Mouse (Mus musculus): ENCODE results near the gene Sh3bp2. TPM values are rescaled to one million over a fixed set of nuclear protein-coding genes. Genes with fewer than 3 reads are reported as not detected.
A peak's percentile ranks its signal among the peaks of the same experiment; 100 is the strongest.
"Not testable (repeated sequence)": the region's sequence is repeated elsewhere in the genome, so short reads cannot be mapped to it uniquely, and the experiment has no call there.

Sh3bp2 gene
- total and polyA plus RNA-seq, 3 experiments, result 2.7 to 4.4 (median 3.1) TPM

GRCm38 (mm10) chr5:34582314-34582675, 56.7 kb downstream of the Sh3bp2 start:
- intact Hi-C loops (cut with DNase I), result no loop called here
- TF ChIP-seq EP300 (IDR thresholded peaks at IDR 0.05; ENCODE audit: insufficient read depth, low read depth, low read length) (no peak), POLR2A (IDR thresholded peaks at IDR 0.05; ENCODE audit: insufficient read depth, low read depth, low read length) (no peak), CTCF (IDR thresholded peaks at IDR 0.05) (no peak)
- H3K79me2 ChIP-seq (replicated peaks; ENCODE audit: control insufficient read depth, insufficient read depth, low read length), result peaks cover 22% of the 10 kb centered on the region
- no peak for DNase-seq
- peak overlapping the region; percentile 53 for H3K27ac ChIP-seq
- peaks cover 19% of the 10 kb centered on the region for H3K4me1 ChIP-seq (ENCODE audit: control insufficient read depth, insufficient read depth, low read length)
- 35% methylated on average over 5 of the region's 5 CpGs for WGBS
- H3K27me3 ChIP-seq (ENCODE audit: control insufficient read depth, insufficient read depth, low read length), result no peaks in the 10 kb centered on the region
- H3K4me3 ChIP-seq, result no peak overlapping the region
- H3K9ac ChIP-seq (ENCODE audit: low read depth, low read length), result peak overlapping the region; percentile 56
- peaks cover 18% of the 10 kb centered on the region for H3K36me3 ChIP-seq (ENCODE audit: control insufficient read depth, insufficient read depth, low read length)

DNA sequence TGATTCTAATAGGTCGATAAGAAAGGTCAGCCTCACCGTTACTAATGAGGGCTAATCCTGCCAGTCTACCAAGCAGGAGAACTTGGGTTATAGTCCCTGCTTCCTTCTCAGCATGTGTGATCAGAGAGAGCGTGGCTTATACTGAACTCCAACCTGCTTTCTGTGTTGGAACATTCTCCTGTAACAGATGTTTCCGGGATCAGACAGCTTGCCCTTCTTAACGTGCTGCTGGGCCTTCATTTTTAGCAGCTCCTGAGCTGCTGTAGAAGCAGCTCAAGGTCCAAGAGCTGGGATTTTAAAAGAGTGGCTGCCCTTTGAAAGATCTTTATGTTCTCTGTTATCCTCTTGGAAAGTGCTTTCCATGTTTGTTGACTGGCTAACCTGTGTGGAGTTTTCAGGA, 59.6 kb downstream of the Sh3bp2 start:
- Histone ChIP-seq H3K4me3 (no peak overlapping the region), H3K36me3 (ENCODE audit: control insufficient read depth, insufficient read depth, low read length) (peaks cover 17% of the 10 kb centered on the region), H3K79me2 (replicated peaks; ENCODE audit: control insufficient read depth, insufficient read depth, low read length) (peaks cover 19% of the 10 kb centered on the region), H3K9ac (ENCODE audit: low read depth, low read length) (no peak overlapping the region), H3K27me3 (ENCODE audit: control insufficient read depth, insufficient read depth, low read length) (no peaks in the 10 kb centered on the region), H3K27ac (no peak overlapping the region), H3K4me1 (ENCODE audit: control insufficient read depth, insufficient read depth, low read length) (peaks cover 20% of the 10 kb centered on the region)
- DNase-seq, result no peak
- WGBS, result 64% methylated on average over 5 of the region's 5 CpGs
- intact Hi-C loops (cut with DNase I), result no loop called here
- TF ChIP-seq CTCF (IDR thresholded peaks at IDR 0.05), result no peak
- TF ChIP-seq EP300 (IDR thresholded peaks at IDR 0.05; ENCODE audit: insufficient read depth, low read depth, low read length), result no peak
- no peak for TF ChIP-seq POLR2A (IDR thresholded peaks at IDR 0.05; ENCODE audit: insufficient read depth, low read depth, low read length)

- Histone ChIP-seq H3K27me3 (ENCODE audit: control insufficient read depth, insufficient read depth, low read length) (no peaks in the 10 kb centered on the region), H3K4me3 (no peak overlapping the region), H3K36me3 (ENCODE audit: control insufficient read depth, insufficient read depth, low read length) (peaks cover 13% of the 10 kb centered on the region), H3K27ac (no peak overlapping the region), H3K4me1 (ENCODE audit: control insufficient read depth, insufficient read depth, low read length) (peaks cover 13% of the 10 kb centered on the region), H3K9ac (ENCODE audit: low read depth, low read length) (no peak overlapping the region), H3K79me2 (replicated peaks; ENCODE audit: control insufficient read depth, insufficient read depth, low read length) (peaks cover 17% of the 10 kb centered on the region)
- 93% methylated on average over 5 of the region's 5 CpGs for WGBS
- intact Hi-C loops (cut with DNase I), result no loop called here
- DNase-seq, result no peak
- TF ChIP-seq POLR2A (IDR thresholded peaks at IDR 0.05; ENCODE audit: insufficient read depth, low read depth, low read length) (no peak), EP300 (IDR thresholded peaks at IDR 0.05; ENCODE audit: insufficient read depth, low read depth, low read length) (no peak), CTCF (IDR thresholded peaks at IDR 0.05) (no peak)
These were observed 62.2 kb downstream of the Sh3bp2 start for GRCm38 (mm10) chr5:34587881-34588280.

DNA sequence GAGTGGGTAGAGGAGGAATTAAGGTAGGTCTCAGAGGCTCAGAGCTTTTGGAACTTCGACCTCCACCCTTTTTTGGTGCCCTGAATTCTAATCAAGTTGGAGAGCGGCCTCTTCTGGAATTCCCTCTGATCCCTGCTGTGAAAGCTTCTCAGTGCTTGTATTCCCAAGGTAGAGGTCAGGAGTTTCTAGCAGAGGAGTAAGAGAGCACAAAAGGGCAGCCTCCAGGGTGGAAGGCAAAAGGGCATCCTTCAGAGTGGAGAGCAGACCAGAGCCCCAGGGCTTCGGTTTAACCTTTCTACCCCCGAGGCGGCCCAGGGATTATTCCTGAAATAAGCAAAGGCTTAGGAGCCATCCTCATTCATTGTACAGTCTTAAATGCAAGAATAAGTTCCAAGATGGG, 64.4 kb downstream of the Sh3bp2 start:
- intact Hi-C loops (cut with DNase I), result no loop called here
- H3K9ac ChIP-seq (ENCODE audit: low read depth, low read length), result no peak overlapping the region
- H3K27ac ChIP-seq, result no peak overlapping the region
- peaks cover 10% of the 10 kb centered on the region for H3K36me3 ChIP-seq (ENCODE audit: control insufficient read depth, insufficient read depth, low read length)
- H3K79me2 ChIP-seq (replicated peaks; ENCODE audit: control insufficient read depth, insufficient read depth, low read length), result peaks cover 12% of the 10 kb centered on the region; the same call in 1 of the 2 replicates
- peaks cover 9% of the 10 kb centered on the region for H3K4me1 ChIP-seq (ENCODE audit: control insufficient read depth, insufficient read depth, low read length)
- no peaks in the 10 kb centered on the region for H3K27me3 ChIP-seq (ENCODE audit: control insufficient read depth, insufficient read depth, low read length)
- WGBS, result 47% methylated on average over 5 of the region's 5 CpGs
- no peak for TF ChIP-seq CTCF (IDR thresholded peaks at IDR 0.05)
- TF ChIP-seq POLR2A (IDR thresholded peaks at IDR 0.05; ENCODE audit: insufficient read depth, low read depth, low read length), result no peak
- no peak for TF ChIP-seq EP300 (IDR thresholded peaks at IDR 0.05; ENCODE audit: insufficient read depth, low read depth, low read length)
- H3K4me3 ChIP-seq, result no peak overlapping the region
- DNase-seq, result no peak

GRCm38 (mm10) chr5:34590702-34591101, 65.1 kb downstream of the Sh3bp2 start:
- Histone ChIP-seq H3K79me2 (replicated peaks; ENCODE audit: control insufficient read depth, insufficient read depth, low read length) (peaks cover 10% of the 10 kb centered on the region; the same call in 1 of the 2 replicates), H3K27ac (no peak overlapping the region), H3K36me3 (ENCODE audit: control insufficient read depth, insufficient read depth, low read length) (peaks cover 7% of the 10 kb centered on the region), H3K4me3 (no peak overlapping the region), H3K4me1 (ENCODE audit: control insufficient read depth, insufficient read depth, low read length) (peaks cover 9% of the 10 kb centered on the region), H3K9ac (ENCODE audit: low read depth, low read length) (no peak overlapping the region), H3K27me3 (ENCODE audit: control insufficient read depth, insufficient read depth, low read length) (no peaks in the 10 kb centered on the region)
- DNase-seq, result no peak
- intact Hi-C loops (cut with DNase I), result no loop called here
- TF ChIP-seq EP300 (IDR thresholded peaks at IDR 0.05; ENCODE audit: insufficient read depth, low read depth, low read length), result no peak
- TF ChIP-seq CTCF (IDR thresholded peaks at IDR 0.05), result no peak
- no peak for TF ChIP-seq POLR2A (IDR thresholded peaks at IDR 0.05; ENCODE audit: insufficient read depth, low read depth, low read length)
- WGBS, result 60% methylated on average over 4 of the region's 4 CpGs

DNA sequence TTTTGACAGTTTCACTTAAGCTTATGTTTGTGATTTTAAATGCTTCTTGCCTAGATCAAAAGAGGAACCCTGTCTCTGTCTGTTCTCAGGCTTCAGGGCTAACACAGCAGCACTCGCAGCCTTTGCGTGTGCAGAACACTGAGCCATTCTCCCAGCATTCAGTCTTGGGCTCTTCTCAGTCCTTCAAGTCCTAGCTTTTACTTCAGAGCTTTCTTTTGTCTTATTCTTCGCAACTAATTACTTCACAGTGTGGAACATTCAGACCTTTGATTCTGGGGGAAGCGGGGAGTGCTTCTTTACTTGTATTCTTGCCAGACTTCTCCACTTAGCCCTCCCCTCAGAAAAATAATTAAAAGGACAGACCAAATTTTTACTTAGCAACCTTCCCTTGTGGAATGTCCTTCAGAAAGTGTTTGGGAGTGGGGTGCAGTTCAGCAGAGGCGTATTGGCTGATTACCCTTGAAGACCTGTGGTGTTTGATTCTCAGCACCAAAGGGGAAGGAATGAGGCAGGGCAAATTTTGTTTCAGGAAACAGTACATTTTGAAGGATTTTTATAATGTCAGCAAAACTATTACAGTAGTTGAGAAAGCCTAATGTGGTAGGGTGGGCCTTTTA, 65.9 kb downstream of the Sh3bp2 start:
- TF ChIP-seq EP300 (IDR thresholded peaks at IDR 0.05; ENCODE audit: insufficient read depth, low read depth, low read length), result no peak
- no peak for TF ChIP-seq CTCF (IDR thresholded peaks at IDR 0.05)
- no peak for TF ChIP-seq POLR2A (IDR thresholded peaks at IDR 0.05; ENCODE audit: insufficient read depth, low read depth, low read length)
- no peak overlapping the region for H3K9ac ChIP-seq (ENCODE audit: low read depth, low read length)
- no peak overlapping the region for H3K4me3 ChIP-seq
- H3K79me2 ChIP-seq (replicated peaks; ENCODE audit: control insufficient read depth, insufficient read depth, low read length), result peaks cover 7% of the 10 kb centered on the region
- peaks cover 9% of the 10 kb centered on the region for H3K4me1 ChIP-seq (ENCODE audit: control insufficient read depth, insufficient read depth, low read length)
- peak overlapping the region; percentile 38; the same call in 1 of the 2 replicates for H3K27ac ChIP-seq
- H3K36me3 ChIP-seq (ENCODE audit: control insufficient read depth, insufficient read depth, low read length), result peaks cover 3% of the 10 kb centered on the region
- no peaks in the 10 kb centered on the region for H3K27me3 ChIP-seq (ENCODE audit: control insufficient read depth, insufficient read depth, low read length)
- DNase-seq, result no peak
- 40% methylated on average over 5 of the region's 5 CpGs for WGBS
- intact Hi-C loops (cut with DNase I), result no loop called here

DNA sequence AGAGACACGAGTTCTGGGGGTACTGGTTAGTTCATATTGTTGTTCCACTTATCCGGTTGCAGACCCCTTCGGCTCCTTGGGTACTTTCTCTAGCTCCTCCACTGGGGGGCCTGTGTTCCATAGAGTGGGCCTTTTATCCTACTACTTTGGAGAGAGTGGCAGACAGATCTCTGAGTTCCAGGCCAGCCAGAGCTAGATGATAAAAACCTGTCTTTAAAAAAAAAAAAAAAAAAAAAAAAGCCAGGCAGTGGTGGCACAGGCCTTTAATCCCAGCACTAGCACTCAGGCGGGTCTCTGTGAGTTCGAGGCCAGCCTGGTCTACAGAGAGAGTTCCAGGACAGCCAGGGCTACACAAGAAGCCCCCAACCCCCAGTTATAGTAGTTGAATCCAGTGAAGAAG, 66.6 kb downstream of the Sh3bp2 start:
- intact Hi-C loops (cut with DNase I); H3K9ac ChIP-seq (ENCODE audit: low read depth, low read length); H3K27me3 ChIP-seq (ENCODE audit: control insufficient read depth, insufficient read depth, low read length); DNase-seq; H3K4me3 ChIP-seq; H3K4me1 ChIP-seq (ENCODE audit: control insufficient read depth, insufficient read depth, low read length); H3K27ac ChIP-seq; H3K36me3 ChIP-seq (ENCODE audit: control insufficient read depth, insufficient read depth, low read length): not testable (repeated sequence)
- 91% methylated on average over 5 of the region's 5 CpGs for WGBS
- H3K79me2 ChIP-seq (replicated peaks; ENCODE audit: control insufficient read depth, insufficient read depth, low read length), result peaks cover 10% of the 10 kb centered on the region
